Mouse (Mus musculus) cerebellum, adult 2 months (tissue): ENCODE measurements around the gene Sgms1.

Experiments
- CTCF ChIP-seq: fragments of 200-500 bp; IDR thresholded peaks from 2 replicates; pipeline ENCODE4 v1.5.1; 2011; ENCODE audit warnings: low read depth, mild to moderate bottlenecking, control low read depth, low read length, moderate library complexity, borderline replicate concordance; ENCODE audit not compliant: insufficient read depth
- POLR2A ChIP-seq: fragments of 200-500 bp; IDR thresholded peaks from 2 replicates; pipeline ENCODE4 v1.6.1; 2011; ENCODE audit warnings: low read length, control low read depth, borderline replicate concordance; ENCODE audit not compliant: insufficient read depth

GRCm38 (mm10) chr19:32376886-32377535, 12.5 kb downstream of the Sgms1 start:
- no peak for TF ChIP-seq POLR2A
- no peak for TF ChIP-seq CTCF
